Mouse (Mus musculus) heart, postnatal 0 days (tissue): ENCODE measurements at regions not wholly inside any gene's neighbourhood (a gene's known extent, or its start where the extent isn't known, plus 50 kb on each side); places are given as distances from the start of the nearest gene placed in this dataset.

ENCODE experiments used
- ATAC-seq: fragments of 200-750 bp; cut with Nextera tagmentation; 2 replicates; pipeline ENCODE4 v1.8.0; 2017; ENCODE audit warnings: low read depth, moderate number of reproducible peaks, moderate library complexity; ENCODE audit not compliant: insufficient read depth
- DNase-seq: peaks from one replicate; pipeline ENCODE4 v3.0.0-alpha.2; 2016; ENCODE audit warnings: low spot score
- H3K27ac ChIP-seq: fragments of 300-500 bp; sonication (generic); 2 replicates; pipeline ENCODE4 v1.5.1; 2014; ENCODE audit warnings: low read depth, mild to moderate bottlenecking
- H3K27me3 ChIP-seq: fragments of 300-500 bp; sonication (generic); 2 replicates; pipeline ENCODE4 v1.6.1; 2014; ENCODE audit warnings: low read length, mixed read lengths; ENCODE audit not compliant: control insufficient read depth, insufficient read depth
- H3K36me3 ChIP-seq: fragments of 300-500 bp; sonication (generic); replicated peaks from 2 replicates; pipeline ENCODE4 v1.6.1; 2014; ENCODE audit warnings: low read length, mixed read lengths; ENCODE audit not compliant: control insufficient read depth, insufficient read depth
- H3K4me1 ChIP-seq: fragments of 300-500 bp; sonication (generic); 2 replicates; pipeline ENCODE4 v1.6.1; 2014; ENCODE audit warnings: antibody characterized with exemption; ENCODE audit not compliant: control insufficient read depth, insufficient read depth
- H3K4me2 ChIP-seq: fragments of 300-500 bp; sonication (generic); 2 replicates; pipeline ENCODE4 v1.6.1; 2014; ENCODE audit warnings: low read depth, mild to moderate bottlenecking, low read length, moderate library complexity
- H3K4me3 ChIP-seq: fragments of 300-500 bp; sonication (generic); 2 replicates; pipeline ENCODE4 v1.5.1; 2014; ENCODE audit warnings: low read depth, low read length
- H3K9ac ChIP-seq: fragments of 300-500 bp; sonication (generic); replicated peaks from 2 replicates; pipeline ENCODE4 v1.6.1; 2014; ENCODE audit warnings: low read depth, low read length, mixed read lengths
- H3K9me3 ChIP-seq: fragments of 300-500 bp; sonication (generic); replicated peaks from 2 replicates; pipeline ENCODE4 v1.6.1; 2016; ENCODE audit warnings: low read length; ENCODE audit not compliant: control insufficient read depth
- CTCF ChIP-seq: IDR thresholded peaks from 2 replicates; pipeline ENCODE4 v1.5.1; 2016; ENCODE audit warnings: antibody characterized with exemption, control low read depth, low read depth
- EP300 ChIP-seq: IDR thresholded peaks from 2 replicates; pipeline ENCODE4 v1.6.1; 2016; ENCODE audit warnings: antibody characterized with exemption, low read depth
- WGBS: fragments of 180-500 bp; shearing (Covaris S2); extraction: QIAGEN DNeasy Blood & Tissue Kit; methylation state at CpG from one replicate; pipeline ENCODE4 v1.1.7; 2014; 5-methylcytosine and 5-hydroxymethylcytosine counted together

- Histone ChIP-seq H3K27me3 (peaks cover 15% of the 10 kb centered on the region; the same call in 1 of the 2 replicates), H3K4me1 (no peaks in the 10 kb centered on the region), H3K36me3 (no peaks in the 10 kb centered on the region), H3K4me2 (no peak overlapping the region), H3K9me3 (no peaks in the 10 kb centered on the region), H3K4me3 (no peak overlapping the region), H3K27ac (no peak overlapping the region), H3K9ac (no peak overlapping the region)
- no peak for ATAC-seq
- TF ChIP-seq EP300: no peak
- no peak for TF ChIP-seq CTCF
- DNase-seq: no peak
- WGBS: 82% methylated on average over 6 of the region's 6 CpGs
These were observed 236.8 kb upstream of the 4930535I16Rik start for GRCm38 (mm10) chr4:124154627-124155026.

GRCm38 (mm10) chr4:124149771-124150451 lies 232.1 kb upstream of the 4930535I16Rik start:
- TF ChIP-seq CTCF (no peak), EP300 (no peak)
- ATAC-seq (no peak), DNase-seq (no peak)
- no peak overlapping the region for H3K4me3 ChIP-seq
- no peaks in the 10 kb centered on the region for H3K9me3 ChIP-seq
- no peak overlapping the region for H3K27ac ChIP-seq
- H3K27me3 ChIP-seq: peaks cover 23% of the 10 kb centered on the region; the same call in 1 of the 2 replicates
- H3K4me1 ChIP-seq: no peaks in the 10 kb centered on the region
- 7% methylated on average over 16 of the region's 16 CpGs for WGBS
- H3K4me2 ChIP-seq: no peak overlapping the region
- H3K36me3 ChIP-seq: no peaks in the 10 kb centered on the region
- no peak overlapping the region for H3K9ac ChIP-seq

GRCm38 (mm10) chr4:124149037-124149436 lies 231.2 kb upstream of the 4930535I16Rik start:
- ATAC-seq (no peak), DNase-seq (no peak)
- Histone ChIP-seq H3K9me3 (no peaks in the 10 kb centered on the region), H3K4me2 (no peak overlapping the region), H3K9ac (no peak overlapping the region), H3K27me3 (peaks cover 23% of the 10 kb centered on the region; the same call in 1 of the 2 replicates), H3K4me1 (no peaks in the 10 kb centered on the region), H3K4me3 (no peak overlapping the region), H3K27ac (no peak overlapping the region), H3K36me3 (no peaks in the 10 kb centered on the region)
- TF ChIP-seq EP300 (no peak), CTCF (no peak)
- WGBS: 77% methylated on average over 3 of the region's 3 CpGs

GRCm38 (mm10) chr4:124147276-124147675 lies 229.5 kb upstream of the 4930535I16Rik start:
- WGBS: 56% methylated on average over 4 of the region's 4 CpGs
- H3K4me2 ChIP-seq: no peak overlapping the region

GRCm38 (mm10) chr4:124146135-124146534 lies 228.3 kb upstream of the 4930535I16Rik start:
- Histone ChIP-seq H3K9ac (no peak overlapping the region), H3K4me2 (no peak overlapping the region), H3K4me1 (no peaks in the 10 kb centered on the region)

More at GRCm38 (mm10) chr4:124147276-124147675, 229.5 kb upstream of the 4930535I16Rik start:
- DNase-seq: no peak
- TF ChIP-seq CTCF (no peak), EP300 (no peak)
- Histone ChIP-seq H3K4me1 (no peaks in the 10 kb centered on the region), H3K4me3 (no peak overlapping the region), H3K27ac (no peak overlapping the region), H3K9ac (no peak overlapping the region), H3K27me3 (peaks cover 29% of the 10 kb centered on the region; the same call in 1 of the 2 replicates), H3K9me3 (no peaks in the 10 kb centered on the region), H3K36me3 (no peaks in the 10 kb centered on the region)
- no peak for ATAC-seq

More at GRCm38 (mm10) chr4:124146135-124146534, 228.3 kb upstream of the 4930535I16Rik start:
- Histone ChIP-seq H3K36me3 (no peaks in the 10 kb centered on the region), H3K27me3 (peaks cover 28% of the 10 kb centered on the region; the same call in 1 of the 2 replicates), H3K27ac (no peak overlapping the region), H3K9me3 (no peaks in the 10 kb centered on the region), H3K4me3 (no peak overlapping the region)
- no peak for ATAC-seq
- 16% methylated on average over 8 of the region's 8 CpGs for WGBS
- TF ChIP-seq EP300 (no peak), CTCF (no peak)
- no peak for DNase-seq
